Mouse (Mus musculus) heart, adult 9 months (tissue): ENCODE results near the gene Kcnq1.
A peak's percentile ranks its signal among the peaks of the same experiment; 100 is the strongest.

ENCODE experiments used
- DNase-seq, 2 experiments: peaks; one replicate each; pipeline ENCODE4 v3.0.0; 2022; ENCODE audit warnings: low spot score in 2 of 2

Gene Kcnq1

GRCm38 (mm10) chr7:143181311-143181710 lies 75.1 kb downstream of the Kcnq1 start:
- no peak for DNase-seq

GRCm38 (mm10) chr7:143185506-143185905 lies 79.3 kb downstream of the Kcnq1 start:
- DNase-seq, result no peak

- DNase-seq, result no peak
Measured at GRCm38 (mm10) chr7:143186378-143186777, 80.2 kb downstream of the Kcnq1 start.

GRCm38 (mm10) chr7:143187181-143187580 lies 81.0 kb downstream of the Kcnq1 start:
- DNase-seq, result no peak

GRCm38 (mm10) chr7:143188589-143188988 lies 82.4 kb downstream of the Kcnq1 start:
- DNase-seq, result no peak

GRCm38 (mm10) chr7:143189965-143190722 lies 84.0 kb downstream of the Kcnq1 start:
- no peak for DNase-seq

- DNase-seq, result no peak
Measured at GRCm38 (mm10) chr7:143190911-143191310, 84.7 kb downstream of the Kcnq1 start.

- no peak for DNase-seq
Measured at GRCm38 (mm10) chr7:143192392-143192791, 86.2 kb downstream of the Kcnq1 start.

GRCm38 (mm10) chr7:143194064-143194463 lies 87.9 kb downstream of the Kcnq1 start:
- no peak for DNase-seq

GRCm38 (mm10) chr7:143197951-143198440 lies 91.8 kb downstream of the Kcnq1 start:
- DNase-seq, result no peak

GRCm38 (mm10) chr7:143198443-143198842 lies 92.3 kb downstream of the Kcnq1 start:
- no peak for DNase-seq

GRCm38 (mm10) chr7:143201255-143201654 lies 95.1 kb downstream of the Kcnq1 start:
- no peak for DNase-seq

- DNase-seq, result no peak
Measured at GRCm38 (mm10) chr7:143203897-143204296, 97.7 kb downstream of the Kcnq1 start.

- no peak for DNase-seq
Measured at GRCm38 (mm10) chr7:143207044-143207443, 100.9 kb downstream of the Kcnq1 start.

GRCm38 (mm10) chr7:143210796-143211195 lies 104.6 kb downstream of the Kcnq1 start:
- DNase-seq, result peak; percentile 80 to 84

- DNase-seq, result no peak
Measured at GRCm38 (mm10) chr7:143251206-143251605, 145.0 kb downstream of the Kcnq1 start.

- DNase-seq, result no peak
Measured at GRCm38 (mm10) chr7:143253126-143253871, 147.1 kb downstream of the Kcnq1 start.

- no peak for DNase-seq
Measured at GRCm38 (mm10) chr7:143254901-143255300, 148.7 kb downstream of the Kcnq1 start.

- no peak for DNase-seq
Measured at GRCm38 (mm10) chr7:143261246-143261645, 155.1 kb downstream of the Kcnq1 start.

- no peak for DNase-seq
Measured at GRCm38 (mm10) chr7:143263557-143263956, 157.4 kb downstream of the Kcnq1 start.

GRCm38 (mm10) chr7:143263966-143264365 lies 157.8 kb downstream of the Kcnq1 start:
- DNase-seq, result no peak

- no peak for DNase-seq
Measured at GRCm38 (mm10) chr7:143265386-143265785, 159.2 kb downstream of the Kcnq1 start.
